ENCODE assay signal across 20 mouse cellular contexts in the genomic region with DNA sequence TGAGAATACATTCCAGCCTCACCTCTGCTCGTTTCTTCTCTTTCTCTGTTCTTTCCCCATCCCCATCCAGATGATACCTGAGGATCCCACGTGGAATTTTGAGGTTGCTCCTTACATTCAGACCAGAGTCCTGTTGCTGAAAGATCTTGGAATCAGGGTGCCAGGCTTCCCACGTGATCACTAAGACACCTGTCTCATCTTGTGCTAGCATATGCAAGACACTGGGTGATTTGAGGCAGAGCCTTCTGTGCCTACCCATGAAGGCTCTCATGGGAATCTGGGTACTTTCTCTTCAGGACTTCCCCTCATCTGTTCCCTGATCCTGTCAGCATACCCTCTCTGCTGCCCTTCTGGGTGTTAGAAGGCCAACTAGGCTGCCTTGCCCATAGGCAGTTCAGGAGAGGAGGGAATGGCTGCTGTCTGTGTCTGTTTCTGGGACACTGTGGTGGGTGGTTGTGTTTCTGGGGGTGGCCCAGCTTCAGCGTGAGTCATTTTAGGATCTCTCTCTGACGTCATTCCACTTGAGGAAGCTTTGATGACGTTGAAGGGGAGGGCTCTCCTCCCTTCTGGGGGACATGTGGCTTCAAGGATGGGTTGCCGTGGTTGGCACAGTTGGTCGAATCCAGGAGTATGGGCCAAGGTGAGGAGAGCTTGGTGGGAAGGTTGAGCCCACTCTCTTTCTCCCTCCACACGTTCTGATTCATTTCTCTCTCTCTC. TPM values are rescaled to one million over a fixed set of nuclear protein-coding genes. Genes with fewer than 3 reads are reported as not detected.
DNase-seq lines count a peak whose midpoint lies in the region; ATAC-seq and TF ChIP-seq lines count a peak whose summit lies in the region.
"Had no signal": no experiment of that assay in that cellular context is flagged by ENCODE, and none has a peak within 500 bp of the region (broad histone marks: within the 10 kb centered on the region; RNA-seq: fewer than 3 reads in every experiment).

No protein-coding gene starts in this region.

- no peaks in the 10 kb centered on the region for H3K27me3 ChIP-seq in stomach, postnatal 0 days (ENCODE audit: control insufficient read depth, insufficient read depth, low read length)
- H3K27me3 ChIP-seq: heart, embryonic 13.5 days; hindbrain, embryonic 15.5 days; limb, embryonic 13.5 days; liver, embryonic 15.5 days; neural tube, embryonic 15.5 days; stomach, embryonic 15.5 days had no signal

- no peak overlapping the region for H3K4me2 ChIP-seq in stomach, postnatal 0 days (replicated peaks; ENCODE audit: low read depth)
- H3K4me2 ChIP-seq: heart, embryonic 13.5 days; hindbrain, embryonic 15.5 days; limb, embryonic 13.5 days; liver, embryonic 15.5 days; neural tube, embryonic 15.5 days; stomach, embryonic 15.5 days had no signal

- peak overlapping the region; percentile 32 for H3K27ac ChIP-seq in left cerebral cortex, adult 2 months
- H3K27ac ChIP-seq in olfactory bulb, adult 2 months (ENCODE audit: insufficient read depth, low read depth, low read length) = peak overlapping the region; percentile 42
- no peak overlapping the region for H3K27ac ChIP-seq in stomach, postnatal 0 days (replicated peaks)
- H3K27ac ChIP-seq: heart, embryonic 13.5 days; hindbrain, embryonic 15.5 days; limb, embryonic 13.5 days; liver, embryonic 15.5 days; neural tube, embryonic 15.5 days; stomach, embryonic 15.5 days had no signal

- ATAC-seq in stomach, postnatal 0 days (ENCODE audit: low FRiP score, low TSS enrichment) = no peak
- ATAC-seq: intestine, embryonic 16.5 days had no signal

- H3K9me3 ChIP-seq in stomach, postnatal 0 days (ENCODE audit: control insufficient read depth, low read length) = no peaks in the 10 kb centered on the region
- H3K9me3 ChIP-seq: heart, embryonic 13.5 days; hindbrain, embryonic 15.5 days; limb, embryonic 13.5 days; liver, embryonic 15.5 days; neural tube, embryonic 15.5 days; stomach, embryonic 15.5 days had no signal

- H3K4me3 ChIP-seq in left cerebral cortex, adult 2 months = no peak overlapping the region
- H3K4me3 ChIP-seq in olfactory bulb, adult 2 months (ENCODE audit: insufficient read depth, low read depth, low read length) = no peak overlapping the region
- H3K4me3 ChIP-seq in stomach, postnatal 0 days (ENCODE audit: low read depth, low read length) = no peak overlapping the region
- H3K4me3 ChIP-seq: heart, embryonic 13.5 days; hindbrain, embryonic 15.5 days; limb, embryonic 13.5 days; liver, embryonic 15.5 days; myocyte; neural tube, embryonic 15.5 days; stomach, embryonic 15.5 days had no signal

- DNase-seq in left cerebral cortex, adult 2 months (ENCODE audit: extremely low spot score in 1 of 2, low spot score in 2 of 2) = peak in 1 of 2 experiments; percentile 47
- DNase-seq in left cerebral cortex, adult 11 months (ENCODE audit: low spot score) = no peak
- peak; percentile 65 to 71 for DNase-seq in B cell, adult 2 months
- DNase-seq in CD4-positive, CD25-positive, alpha-beta regulatory T cell, adult 2 months (ENCODE audit: low read depth, low spot score) = peak; percentile 67
- DNase-seq in gastrocnemius, postnatal 25 days = no peak
- DNase-seq in stomach, postnatal 0 days (ENCODE audit: low spot score) = no peak
- DNase-seq: cerebellum, adult 9-11 months; heart, adult 18-20 months; kidney, postnatal 36 days; midbrain, embryonic 14.5 days; spleen, adult 18-20 months had no signal

- H3K36me3 ChIP-seq in stomach, postnatal 0 days (ENCODE audit: control insufficient read depth, insufficient read depth, low read length) = no peaks in the 10 kb centered on the region
- H3K36me3 ChIP-seq: hindbrain, embryonic 15.5 days had no signal

- 58% methylated on average over 9 of the region's 9 CpGs for WGBS in olfactory bulb, adult 2 months
- WGBS in stomach, postnatal 0 days = 79% methylated on average over 9 of the region's 9 CpGs

- no peak for TF ChIP-seq EP300 in stomach, postnatal 0 days (optimal IDR thresholded peaks at IDR 0.05)

- H3K4me1 ChIP-seq in olfactory bulb, adult 2 months (ENCODE audit: control insufficient read depth, insufficient read depth, low read length) = peaks cover 65% of the 10 kb centered on the region
- no peaks in the 10 kb centered on the region; the same call in none of the 2 replicates for H3K4me1 ChIP-seq in stomach, postnatal 0 days (replicated peaks; ENCODE audit: control insufficient read depth, insufficient read depth)

- no peak for TF ChIP-seq CTCF in left cerebral cortex, adult 2 months (IDR thresholded peaks at IDR 0.05)
- TF ChIP-seq CTCF in olfactory bulb, adult 2 months (IDR thresholded peaks at IDR 0.05; ENCODE audit: insufficient read depth, low read depth, low read length) = no peak
- TF ChIP-seq CTCF in stomach, postnatal 0 days (IDR thresholded peaks at IDR 0.05; ENCODE audit: low read depth) = no peak

- H3K9ac ChIP-seq in stomach, postnatal 0 days (ENCODE audit: low read length) = no peak overlapping the region
- H3K9ac ChIP-seq: heart, embryonic 13.5 days; hindbrain, embryonic 15.5 days; limb, embryonic 13.5 days; liver, embryonic 15.5 days; neural tube, embryonic 15.5 days; stomach, embryonic 15.5 days had no signal

- intact Hi-C loops in left cerebral cortex, adult 2 months (cut with DNase I) = no loop called here

- TF ChIP-seq POLR2A in olfactory bulb, adult 2 months (IDR thresholded peaks at IDR 0.05; ENCODE audit: insufficient read depth, low read depth, low read length) = no peak

RNA-seq across cellular contexts. Expression of a gene that starts 28.1 kb away (rescaled TPM):
- total RNA-seq in left cerebral cortex, adult 2 months (2021) = 100 to 1,000 TPM; 339 to 342 TPM
- not detected in 2 replicates for polyA plus RNA-seq in olfactory bulb, adult 2 months (2012; ENCODE audit: insufficient read depth, insufficient read length, low replicate concordance, missing spikeins)
- total RNA-seq in gastrocnemius, postnatal 25 days (2021) = 10 to 100 TPM; 10.0 to 12.9 TPM
- 19.9 and 22.9 TPM in 2 replicates for polyA plus RNA-seq in stomach, postnatal 0 days (2015; fragmentation: Nextera tagmentation; extraction: Ambion mirVana)

Comparison
In these comparisons a context has a peak if more than half of its experiments do, and no peak if none do; other contexts are left out.
1. DNase-seq: peak in B cell, adult 2 months (2 of 2) and CD4-positive, CD25-positive, alpha-beta regulatory T cell, adult 2 months (single experiment); none in left cerebral cortex, adult 11 months (single experiment), gastrocnemius, postnatal 25 days (single experiment) and stomach, postnatal 0 days (single experiment).
2. RNA of a gene that starts 28.1 kb away (total RNA-seq): 339 to 342 TPM in left cerebral cortex, adult 2 months; 10.0 to 12.9 TPM in gastrocnemius, postnatal 25 days; every median in the first group is over 10 times any median in the second.